Comparison of ENCODE assay signal across 8 mouse cellular contexts in the genomic region with DNA sequence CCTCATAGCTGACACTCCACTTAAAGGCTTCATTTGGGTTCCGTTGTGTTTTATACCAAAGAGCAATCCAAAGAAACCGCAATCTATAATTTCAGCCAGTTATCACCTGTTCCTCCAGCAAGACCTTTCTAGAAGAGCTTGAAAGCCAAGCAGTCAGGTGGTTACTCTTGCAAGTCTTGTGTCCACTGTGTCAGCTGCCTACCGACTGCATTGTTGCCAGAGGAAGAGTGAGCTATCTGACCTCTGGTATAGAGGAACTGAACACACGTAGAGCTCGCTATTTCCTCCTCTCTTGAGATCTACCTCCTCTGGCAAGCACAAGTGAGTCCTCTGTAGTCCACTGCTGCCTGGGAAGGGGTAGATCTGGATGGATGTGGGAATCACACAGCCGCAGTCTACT. TPM values are rescaled to one million over a fixed set of nuclear protein-coding genes. Genes with fewer than 3 reads are reported as not detected.
DNase-seq lines count a peak whose midpoint lies in the region; ATAC-seq and TF ChIP-seq lines count a peak whose summit lies in the region.

No protein-coding gene starts in this region.

- DNase-seq in lung, postnatal 4 days = no peak
- no peak for DNase-seq in cerebellum, adult 2 months
- DNase-seq in cerebellum, postnatal 10 days = no peak
- no peak for DNase-seq in cerebellum, adult 8-10 months

- no peak for ATAC-seq in lung, embryonic 15.5 days (ENCODE audit: borderline replicate concordance, extremely low read depth, low FRiP score, low TSS enrichment)
- ATAC-seq in embryonic facial prominence, embryonic 12.5 days (ENCODE audit: insufficient number of reproducible peaks, insufficient read depth, low FRiP score, low TSS enrichment) = no peak
- ATAC-seq in intestine, embryonic 16.5 days = 0 out of 2 replicates have a peak, but pooled peaks have one; percentile 3
- no peak for ATAC-seq in neural tube, embryonic 12.5 days (ENCODE audit: low FRiP score, low read depth)

- no peak for TF ChIP-seq CTCF in cerebellum, adult 2 months (IDR thresholded peaks at IDR 0.05; ENCODE audit: borderline replicate concordance, insufficient read depth, low read depth, low read length)

- peak overlapping the region; percentile 78 for H3K4me2 ChIP-seq in lung, embryonic 15.5 days
- H3K4me2 ChIP-seq in embryonic facial prominence, embryonic 12.5 days (replicated peaks) = peak overlapping the region; percentile 81
- peak overlapping the region; percentile 77 for H3K4me2 ChIP-seq in intestine, embryonic 16.5 days (ENCODE audit: low read depth, low read length)
- H3K4me2 ChIP-seq in neural tube, embryonic 12.5 days (replicated peaks) = peak overlapping the region; percentile 78

- WGBS in lung, embryonic 15.5 days = 33% methylated on average over 6 of the region's 6 CpGs
- WGBS in embryonic facial prominence, embryonic 12.5 days = 50% methylated on average over 6 of the region's 6 CpGs
- WGBS in intestine, embryonic 16.5 days = 36% methylated on average over 6 of the region's 6 CpGs
- WGBS in neural tube, embryonic 12.5 days = 50% methylated on average over 6 of the region's 6 CpGs
- 36% methylated on average over 6 of the region's 6 CpGs for WGBS in cerebellum, adult 2 months

- peaks cover 14% of the 10 kb centered on the region for H3K4me1 ChIP-seq in lung, embryonic 15.5 days
- peaks cover 9% of the 10 kb centered on the region for H3K4me1 ChIP-seq in embryonic facial prominence, embryonic 12.5 days
- 0 out of 2 replicates have a peak, but pooled peaks cover 6% of the 10 kb centered on the region for H3K4me1 ChIP-seq in intestine, embryonic 16.5 days (ENCODE audit: control insufficient read depth, insufficient read depth, low read length)
- peaks cover 11% of the 10 kb centered on the region; the same call in 1 of the 2 replicates for H3K4me1 ChIP-seq in neural tube, embryonic 12.5 days
- 0 out of 2 replicates have a peak, but pooled peaks cover 3% of the 10 kb centered on the region for H3K4me1 ChIP-seq in cerebellum, adult 2 months (ENCODE audit: control insufficient read depth, insufficient read depth, low read length)

- peak overlapping the region; percentile 64 for H3K4me3 ChIP-seq in lung, embryonic 15.5 days
- H3K4me3 ChIP-seq in embryonic facial prominence, embryonic 12.5 days = peak overlapping the region; percentile 73
- peak overlapping the region; percentile 64 for H3K4me3 ChIP-seq in intestine, embryonic 16.5 days (ENCODE audit: low read length)
- H3K4me3 ChIP-seq in neural tube, embryonic 12.5 days = peak overlapping the region; percentile 77
- H3K4me3 ChIP-seq in cerebellum, adult 2 months (replicated peaks; ENCODE audit: insufficient read depth, low read depth, low read length) = no peak overlapping the region

- H3K36me3 ChIP-seq in lung, embryonic 15.5 days = peaks cover 14% of the 10 kb centered on the region; the same call in 1 of the 2 replicates
- H3K36me3 ChIP-seq in embryonic facial prominence, embryonic 12.5 days = peaks cover 3% of the 10 kb centered on the region; the same call in 1 of the 2 replicates
- H3K36me3 ChIP-seq in intestine, embryonic 16.5 days (ENCODE audit: control insufficient read depth, insufficient read depth, low read length) = no peaks in the 10 kb centered on the region
- no peaks in the 10 kb centered on the region for H3K36me3 ChIP-seq in neural tube, embryonic 12.5 days

- H3K9me3 ChIP-seq in lung, embryonic 15.5 days = no peaks in the 10 kb centered on the region
- H3K9me3 ChIP-seq in embryonic facial prominence, embryonic 12.5 days = no peaks in the 10 kb centered on the region
- 0 out of 2 replicates have a peak, but pooled peaks cover 2% of the 10 kb centered on the region for H3K9me3 ChIP-seq in intestine, embryonic 16.5 days (ENCODE audit: control insufficient read depth, low read length)
- H3K9me3 ChIP-seq in neural tube, embryonic 12.5 days = no peaks in the 10 kb centered on the region

- peak overlapping the region; percentile 71 for H3K9ac ChIP-seq in lung, embryonic 15.5 days
- peak overlapping the region; percentile 71; the same call in 1 of the 2 replicates for H3K9ac ChIP-seq in embryonic facial prominence, embryonic 12.5 days
- peak overlapping the region; percentile 76 for H3K9ac ChIP-seq in intestine, embryonic 16.5 days (ENCODE audit: low read depth, low read length)
- H3K9ac ChIP-seq in neural tube, embryonic 12.5 days = peak overlapping the region; percentile 62

- no peaks in the 10 kb centered on the region for H3K27me3 ChIP-seq in lung, embryonic 15.5 days
- H3K27me3 ChIP-seq in embryonic facial prominence, embryonic 12.5 days = no peaks in the 10 kb centered on the region
- H3K27me3 ChIP-seq in intestine, embryonic 16.5 days (replicated peaks; ENCODE audit: control insufficient read depth, insufficient read depth, low read length) = no peaks in the 10 kb centered on the region
- H3K27me3 ChIP-seq in neural tube, embryonic 12.5 days (replicated peaks) = no peaks in the 10 kb centered on the region
- no peaks in the 10 kb centered on the region for H3K27me3 ChIP-seq in cerebellum, adult 2 months (ENCODE audit: control insufficient read depth, insufficient read depth, low read length)

- no peak for TF ChIP-seq POLR2A in cerebellum, adult 2 months (IDR thresholded peaks at IDR 0.05; ENCODE audit: borderline replicate concordance, insufficient read depth, low read length)

- H3K27ac ChIP-seq in lung, embryonic 15.5 days = no peak overlapping the region
- H3K27ac ChIP-seq in embryonic facial prominence, embryonic 12.5 days = no peak overlapping the region
- H3K27ac ChIP-seq in intestine, embryonic 16.5 days (ENCODE audit: low read length) = no peak overlapping the region
- H3K27ac ChIP-seq in neural tube, embryonic 12.5 days = no peak overlapping the region
- no peak overlapping the region for H3K27ac ChIP-seq in cerebellum, adult 2 months (ENCODE audit: insufficient read depth, low read length)

RNA-seq across cellular contexts. Expression of gene Cdkn3, which starts 0.8 kb away (rescaled TPM):
- 64.3 and 70.4 TPM in 2 replicates for polyA plus RNA-seq in lung, embryonic 15.5 days (2015; fragmentation: Nextera tagmentation; extraction: Ambion mirVana)
- 38.4 and 42.0 TPM in 2 replicates for polyA plus RNA-seq in embryonic facial prominence, embryonic 12.5 days (2016; fragmentation: Nextera tagmentation; extraction: Ambion mirVana)
- polyA plus RNA-seq in intestine, embryonic 16.5 days (2015; fragmentation: Nextera tagmentation; extraction: Ambion mirVana) = 53.8 and 61.1 TPM in 2 replicates
- 30.7 TPM in 2 replicates for polyA plus RNA-seq in neural tube, embryonic 12.5 days (2016; fragmentation: Nextera tagmentation; extraction: Ambion mirVana)
- polyA plus RNA-seq in cerebellum, adult 2 months (2012; rRNA removed) = 0.36 and 0.78 TPM in 2 replicates

RNA-seq across cellular contexts. Expression of gene Cnih1, which starts 27.0 kb away (rescaled TPM):
- 182 TPM in 2 replicates for polyA plus RNA-seq in lung, embryonic 15.5 days (2015; fragmentation: Nextera tagmentation; extraction: Ambion mirVana)
- polyA plus RNA-seq in embryonic facial prominence, embryonic 12.5 days (2016; fragmentation: Nextera tagmentation; extraction: Ambion mirVana) = 184 and 194 TPM in 2 replicates
- polyA plus RNA-seq in intestine, embryonic 16.5 days (2015; fragmentation: Nextera tagmentation; extraction: Ambion mirVana) = 195 and 204 TPM in 2 replicates
- polyA plus RNA-seq in neural tube, embryonic 12.5 days (2016; fragmentation: Nextera tagmentation; extraction: Ambion mirVana) = 194 and 198 TPM in 2 replicates
- 121 TPM in 2 replicates for polyA plus RNA-seq in cerebellum, adult 2 months (2012; rRNA removed)

Comparison
In these comparisons a context has a peak if more than half of its experiments do, and no peak if none do; other contexts are left out.
1. RNA of gene Cdkn3, which starts 0.8 kb away (polyA plus RNA-seq): 64.3 to 70.4 TPM in lung, embryonic 15.5 days, 53.8 to 61.1 TPM in intestine, embryonic 16.5 days, 38.4 to 42.0 TPM in embryonic facial prominence, embryonic 12.5 days and 30.7 TPM in neural tube, embryonic 12.5 days; 0.36 to 0.78 TPM in cerebellum, adult 2 months; every median in the first group is over 10 times any median in the second.
2. Peak in every context shown above with its lines, with median percentiles within 50 percentile points of each other: H3K4me2 ChIP-seq and H3K9ac ChIP-seq.